Mouse (Mus musculus): Measurements from ENCODE around the gene Clec16a. TPM values are rescaled to one million over a fixed set of nuclear protein-coding genes. Genes with fewer than 3 reads are reported as not detected.

Gene Clec16a
- 31.0 and 33.7 TPM in 2 replicates for polyA plus RNA-seq (2015; fragmentation: Nextera tagmentation; extraction: Ambion mirVana)

- WGBS, result under 1% methylated on average over 58 of the region's 58 CpGs
- no peaks in the 10 kb centered on the region for H3K9me3 ChIP-seq (replicated peaks; ENCODE audit: control insufficient read depth, low read length)
- H3K9ac ChIP-seq (ENCODE audit: low read length), result peak within 1 kb of the TSS; percentile 87
- ATAC-seq (ENCODE audit: insufficient read depth, low FRiP score), result peak; percentile 88
- H3K4me3 ChIP-seq (replicated peaks; ENCODE audit: low read length), result peak within 1 kb of the TSS; percentile 88
- H3K4me1 ChIP-seq (ENCODE audit: control insufficient read depth, insufficient read depth, low read length), result peaks cover 31% of the 10 kb centered on the region
- H3K4me2 ChIP-seq (ENCODE audit: low read depth, low read length), result peak within 1 kb of the TSS; percentile 63
- no peaks in the 10 kb centered on the region for H3K36me3 ChIP-seq (ENCODE audit: control insufficient read depth, insufficient read depth, low read length)
- H3K27ac ChIP-seq (ENCODE audit: low read length), result peak within 1 kb of the TSS; percentile 54; the same call in 1 of the 2 replicates
- no peaks in the 10 kb centered on the region for H3K27me3 ChIP-seq (ENCODE audit: control insufficient read depth, insufficient read depth, low read length)
Measured at GRCm38 (mm10) chr16:10544995-10545622, at the start of gene Clec16a. Gene Clec16a (plus strand): TSS chr16:10545339.

GRCm38 (mm10) chr16:10495824-10496298 is 49.3 kb upstream of the Clec16a start:
- no peak overlapping the region for H3K27ac ChIP-seq (ENCODE audit: low read length)
- no peak for ATAC-seq (ENCODE audit: insufficient read depth, low FRiP score)

GRCm38 (mm10) chr16:10498096-10498602 is 47.0 kb upstream of the Clec16a start:
- H3K4me1 ChIP-seq (ENCODE audit: control insufficient read depth, insufficient read depth, low read length), result no peaks in the 10 kb centered on the region
- H3K27me3 ChIP-seq (ENCODE audit: control insufficient read depth, insufficient read depth, low read length), result no peaks in the 10 kb centered on the region
- no peaks in the 10 kb centered on the region for H3K36me3 ChIP-seq (ENCODE audit: control insufficient read depth, insufficient read depth, low read length)
- H3K4me3 ChIP-seq (replicated peaks; ENCODE audit: low read length), result no peak overlapping the region
- no peaks in the 10 kb centered on the region for H3K9me3 ChIP-seq (replicated peaks; ENCODE audit: control insufficient read depth, low read length)
- H3K4me2 ChIP-seq (ENCODE audit: low read depth, low read length), result no peak overlapping the region
- ATAC-seq (ENCODE audit: insufficient read depth, low FRiP score), result no peak
- WGBS, result 66% methylated on average over 5 of the region's 5 CpGs
- H3K9ac ChIP-seq (ENCODE audit: low read length), result no peak overlapping the region
- H3K27ac ChIP-seq (ENCODE audit: low read length), result no peak overlapping the region

More at GRCm38 (mm10) chr16:10495824-10496298, 49.3 kb upstream of the Clec16a start:
- H3K9me3 ChIP-seq (replicated peaks; ENCODE audit: control insufficient read depth, low read length), result no peaks in the 10 kb centered on the region
- no peak overlapping the region for H3K9ac ChIP-seq (ENCODE audit: low read length)
- no peaks in the 10 kb centered on the region for H3K4me1 ChIP-seq (ENCODE audit: control insufficient read depth, insufficient read depth, low read length)
- H3K27me3 ChIP-seq (ENCODE audit: control insufficient read depth, insufficient read depth, low read length), result no peaks in the 10 kb centered on the region; the same call in 1 of the 2 replicates
- H3K4me3 ChIP-seq (replicated peaks; ENCODE audit: low read length), result no peak overlapping the region
- 48% methylated on average over 2 of the region's 2 CpGs for WGBS
- no peaks in the 10 kb centered on the region for H3K36me3 ChIP-seq (ENCODE audit: control insufficient read depth, insufficient read depth, low read length)
- no peak overlapping the region for H3K4me2 ChIP-seq (ENCODE audit: low read depth, low read length)

GRCm38 (mm10) chr16:10499122-10499521 is 46.0 kb upstream of the Clec16a start:
- no peak for ATAC-seq (ENCODE audit: insufficient read depth, low FRiP score)

GRCm38 (mm10) chr16:10501865-10502264 is 43.3 kb upstream of the Clec16a start:
- Histone ChIP-seq H3K27ac (ENCODE audit: low read length) (no peak overlapping the region), H3K36me3 (ENCODE audit: control insufficient read depth, insufficient read depth, low read length) (no peaks in the 10 kb centered on the region), H3K9ac (ENCODE audit: low read length) (no peak overlapping the region), H3K4me2 (ENCODE audit: low read depth, low read length) (no peak overlapping the region), H3K27me3 (ENCODE audit: control insufficient read depth, insufficient read depth, low read length) (no peaks in the 10 kb centered on the region), H3K9me3 (replicated peaks; ENCODE audit: control insufficient read depth, low read length) (no peaks in the 10 kb centered on the region), H3K4me3 (replicated peaks; ENCODE audit: low read length) (no peak overlapping the region), H3K4me1 (ENCODE audit: control insufficient read depth, insufficient read depth, low read length) (no peaks in the 10 kb centered on the region)
- WGBS, result 12% methylated on average over 8 of the region's 8 CpGs
- no peak; the same call in 1 of the 2 replicates for ATAC-seq (ENCODE audit: insufficient read depth, low FRiP score)

More at GRCm38 (mm10) chr16:10499122-10499521, 46.0 kb upstream of the Clec16a start:
- no peaks in the 10 kb centered on the region for H3K4me1 ChIP-seq (ENCODE audit: control insufficient read depth, insufficient read depth, low read length)
- H3K9ac ChIP-seq (ENCODE audit: low read length), result no peak overlapping the region
- no peak overlapping the region for H3K27ac ChIP-seq (ENCODE audit: low read length)
- H3K4me3 ChIP-seq (replicated peaks; ENCODE audit: low read length), result no peak overlapping the region
- no peaks in the 10 kb centered on the region for H3K36me3 ChIP-seq (ENCODE audit: control insufficient read depth, insufficient read depth, low read length)
- H3K9me3 ChIP-seq (replicated peaks; ENCODE audit: control insufficient read depth, low read length), result no peaks in the 10 kb centered on the region
- WGBS, result 52% methylated on average over 1 of the region's 1 CpGs
- no peak overlapping the region for H3K4me2 ChIP-seq (ENCODE audit: low read depth, low read length)
- H3K27me3 ChIP-seq (ENCODE audit: control insufficient read depth, insufficient read depth, low read length), result no peaks in the 10 kb centered on the region

GRCm38 (mm10) chr16:10503058-10503457 is 42.1 kb upstream of the Clec16a start:
- no peaks in the 10 kb centered on the region for H3K27me3 ChIP-seq (ENCODE audit: control insufficient read depth, insufficient read depth, low read length)
- ATAC-seq (ENCODE audit: insufficient read depth, low FRiP score), result no peak
- H3K4me2 ChIP-seq (ENCODE audit: low read depth, low read length), result no peak overlapping the region
- H3K4me3 ChIP-seq (replicated peaks; ENCODE audit: low read length), result no peak overlapping the region
- H3K9me3 ChIP-seq (replicated peaks; ENCODE audit: control insufficient read depth, low read length), result no peaks in the 10 kb centered on the region
- H3K9ac ChIP-seq (ENCODE audit: low read length), result no peak overlapping the region
- H3K36me3 ChIP-seq (ENCODE audit: control insufficient read depth, insufficient read depth, low read length), result no peaks in the 10 kb centered on the region
- no peaks in the 10 kb centered on the region for H3K4me1 ChIP-seq (ENCODE audit: control insufficient read depth, insufficient read depth, low read length)
- 62% methylated on average over 2 of the region's 2 CpGs for WGBS
- no peak overlapping the region for H3K27ac ChIP-seq (ENCODE audit: low read length)

GRCm38 (mm10) chr16:10507445-10507844 is 37.7 kb upstream of the Clec16a start:
- no peak overlapping the region for H3K4me3 ChIP-seq (replicated peaks; ENCODE audit: low read length)
- H3K9me3 ChIP-seq (replicated peaks; ENCODE audit: control insufficient read depth, low read length), result no peaks in the 10 kb centered on the region
- no peak overlapping the region for H3K4me2 ChIP-seq (ENCODE audit: low read depth, low read length)
- no peak overlapping the region for H3K27ac ChIP-seq (ENCODE audit: low read length)
- WGBS, result 66% methylated on average over 4 of the region's 4 CpGs
- no peak overlapping the region for H3K9ac ChIP-seq (ENCODE audit: low read length)
- ATAC-seq (ENCODE audit: insufficient read depth, low FRiP score), result no peak
- H3K4me1 ChIP-seq (ENCODE audit: control insufficient read depth, insufficient read depth, low read length), result no peaks in the 10 kb centered on the region
- no peaks in the 10 kb centered on the region for H3K27me3 ChIP-seq (ENCODE audit: control insufficient read depth, insufficient read depth, low read length)
- no peaks in the 10 kb centered on the region for H3K36me3 ChIP-seq (ENCODE audit: control insufficient read depth, insufficient read depth, low read length)

- Histone ChIP-seq H3K9me3 (replicated peaks; ENCODE audit: control insufficient read depth, low read length) (no peaks in the 10 kb centered on the region), H3K4me1 (ENCODE audit: control insufficient read depth, insufficient read depth, low read length) (no peaks in the 10 kb centered on the region)
- no peak for ATAC-seq (ENCODE audit: insufficient read depth, low FRiP score)
Measured at GRCm38 (mm10) chr16:10508691-10509090, 36.4 kb upstream of the Clec16a start.

GRCm38 (mm10) chr16:10510477-10511133 is 34.5 kb upstream of the Clec16a start:
- H3K9me3 ChIP-seq (replicated peaks; ENCODE audit: control insufficient read depth, low read length), result no peaks in the 10 kb centered on the region
- H3K9ac ChIP-seq (ENCODE audit: low read length), result no peak overlapping the region
- no peak for ATAC-seq (ENCODE audit: insufficient read depth, low FRiP score)
- WGBS, result 52% methylated on average over 14 of the region's 14 CpGs
- no peaks in the 10 kb centered on the region for H3K4me1 ChIP-seq (ENCODE audit: control insufficient read depth, insufficient read depth, low read length)
- H3K4me3 ChIP-seq (replicated peaks; ENCODE audit: low read length), result no peak overlapping the region
- H3K27me3 ChIP-seq (ENCODE audit: control insufficient read depth, insufficient read depth, low read length), result no peaks in the 10 kb centered on the region
- no peak overlapping the region for H3K4me2 ChIP-seq (ENCODE audit: low read depth, low read length)
- no peak overlapping the region for H3K27ac ChIP-seq (ENCODE audit: low read length)
- H3K36me3 ChIP-seq (ENCODE audit: control insufficient read depth, insufficient read depth, low read length), result no peaks in the 10 kb centered on the region

More at GRCm38 (mm10) chr16:10508691-10509090, 36.4 kb upstream of the Clec16a start:
- Histone ChIP-seq H3K27ac (ENCODE audit: low read length) (no peak overlapping the region), H3K4me2 (ENCODE audit: low read depth, low read length) (no peak overlapping the region), H3K27me3 (ENCODE audit: control insufficient read depth, insufficient read depth, low read length) (no peaks in the 10 kb centered on the region), H3K36me3 (ENCODE audit: control insufficient read depth, insufficient read depth, low read length) (no peaks in the 10 kb centered on the region), H3K4me3 (replicated peaks; ENCODE audit: low read length) (no peak overlapping the region), H3K9ac (ENCODE audit: low read length) (no peak overlapping the region)
- WGBS, result 53% methylated on average over 6 of the region's 6 CpGs
